Mouse (Mus musculus): ENCODE results near the gene Ccn2. TPM values are rescaled to one million over a fixed set of nuclear protein-coding genes. Genes with fewer than 3 reads are reported as not detected.

The Ccn2 gene
- total and polyA plus RNA-seq, 3 experiments, result 4.4 TPM; not detected in 2

- TF ChIP-seq GATA1 (IDR thresholded peaks at IDR 0.05; ENCODE audit: borderline replicate concordance, low read length) (no peak), CTCF (IDR thresholded peaks at IDR 0.05; ENCODE audit: low read depth, low read length) (peak; percentile 83)
- Histone ChIP-seq H3K27me3 (ENCODE audit: insufficient read depth, low read length) (peaks cover 15% of the 10 kb centered on the region), H3K4me1 (ENCODE audit: insufficient read depth, low read depth, low read length) (peaks cover 5% of the 10 kb centered on the region; the same call in 1 of the 2 replicates), H3K36me3 (replicated peaks) (no peaks in the 10 kb centered on the region), H3K4me3 (ENCODE audit: low read depth, low read length) (no peak overlapping the region), H3K9me3 (replicated peaks) (no peaks in the 10 kb centered on the region)
- ATAC-seq (ENCODE audit: extremely low read depth, insufficient number of reproducible peaks, low FRiP score, poor library complexity, severe bottlenecking), result peak; percentile 54; the same call in 1 of the 2 replicates
- DNase-seq (ENCODE audit: low spot score), result peak; percentile 57
Measured at GRCm38 (mm10) chr10:24591136-24591535, 4.1 kb upstream of the Ccn2 start.

GRCm38 (mm10) chr10:24591741-24592140, 3.5 kb upstream of the Ccn2 start:
- Histone ChIP-seq H3K9me3 (replicated peaks) (no peaks in the 10 kb centered on the region), H3K4me3 (ENCODE audit: low read depth, low read length) (no peak overlapping the region), H3K36me3 (replicated peaks) (no peaks in the 10 kb centered on the region), H3K4me1 (ENCODE audit: insufficient read depth, low read depth, low read length) (peaks cover 5% of the 10 kb centered on the region; the same call in 1 of the 2 replicates), H3K27me3 (ENCODE audit: insufficient read depth, low read length) (peaks cover 18% of the 10 kb centered on the region)
- DNase-seq (ENCODE audit: low spot score), result no peak
- no peak for TF ChIP-seq POLR2AphosphoS5 (IDR thresholded peaks at IDR 0.05; ENCODE audit: insufficient replicate concordance, low read depth, low read length)
- no peak for TF ChIP-seq CTCF (IDR thresholded peaks at IDR 0.05; ENCODE audit: low read depth, low read length)
- no peak for TF ChIP-seq GATA1 (IDR thresholded peaks at IDR 0.05; ENCODE audit: borderline replicate concordance, low read length)
- no peak for TF ChIP-seq GATA2 (IDR thresholded peaks at IDR 0.05; ENCODE audit: borderline replicate concordance, low read depth, low read length)
- no peak for TF ChIP-seq TAL1 (conservative IDR thresholded peaks at IDR 0.05; ENCODE audit: low read depth, low read length)
- ATAC-seq (ENCODE audit: extremely low read depth, insufficient number of reproducible peaks, low FRiP score, poor library complexity, severe bottlenecking), result no peak

DNA sequence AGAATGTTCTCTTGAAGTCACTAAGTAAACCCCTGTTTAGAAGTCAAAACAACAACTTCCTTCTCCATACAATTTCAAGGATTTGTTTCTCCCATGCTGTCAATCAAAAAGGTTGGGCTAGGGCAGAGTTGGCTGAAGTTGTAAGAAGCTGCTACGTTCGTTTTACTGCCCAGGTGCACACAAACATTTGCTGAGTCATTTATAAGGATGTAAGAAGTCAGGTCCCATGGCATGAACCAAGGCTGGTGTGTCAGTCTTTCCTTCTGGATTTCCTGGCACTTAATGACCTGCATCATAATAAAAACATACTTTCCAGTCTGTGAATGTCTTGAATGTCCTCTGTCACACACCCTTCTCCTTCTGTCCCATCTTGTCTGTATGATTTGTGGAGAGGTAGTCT, 2.9 kb upstream of the Ccn2 start:
- DNase-seq (ENCODE audit: low spot score) (no peak), ATAC-seq (ENCODE audit: extremely low read depth, insufficient number of reproducible peaks, low FRiP score, poor library complexity, severe bottlenecking) (no peak)
- Histone ChIP-seq H3K4me3 (ENCODE audit: low read depth, low read length) (no peak overlapping the region), H3K36me3 (replicated peaks) (no peaks in the 10 kb centered on the region), H3K27me3 (ENCODE audit: insufficient read depth, low read length) (peaks cover 19% of the 10 kb centered on the region), H3K4me1 (ENCODE audit: insufficient read depth, low read depth, low read length) (peaks cover 5% of the 10 kb centered on the region; the same call in 1 of the 2 replicates), H3K9me3 (replicated peaks) (no peaks in the 10 kb centered on the region)
- TF ChIP-seq CTCF (IDR thresholded peaks at IDR 0.05; ENCODE audit: low read depth, low read length), result no peak
- TF ChIP-seq TAL1 (conservative IDR thresholded peaks at IDR 0.05; ENCODE audit: low read depth, low read length), result no peak
- TF ChIP-seq POLR2AphosphoS5 (IDR thresholded peaks at IDR 0.05; ENCODE audit: insufficient replicate concordance, low read depth, low read length), result no peak
- TF ChIP-seq GATA2 (IDR thresholded peaks at IDR 0.05; ENCODE audit: borderline replicate concordance, low read depth, low read length), result no peak
- TF ChIP-seq GATA1 (IDR thresholded peaks at IDR 0.05; ENCODE audit: borderline replicate concordance, low read length), result no peak

- H3K4me1 ChIP-seq (ENCODE audit: insufficient read depth, low read depth, low read length), result peaks cover 5% of the 10 kb centered on the region; the same call in 1 of the 2 replicates
- DNase-seq (ENCODE audit: low spot score) (no peak), ATAC-seq (ENCODE audit: extremely low read depth, insufficient number of reproducible peaks, low FRiP score, poor library complexity, severe bottlenecking) (no peak)
- H3K36me3 ChIP-seq (replicated peaks), result no peaks in the 10 kb centered on the region
- no peak overlapping the region for H3K4me3 ChIP-seq (ENCODE audit: low read depth, low read length)
- TF ChIP-seq TAL1 (conservative IDR thresholded peaks at IDR 0.05; ENCODE audit: low read depth, low read length) (no peak), CTCF (IDR thresholded peaks at IDR 0.05; ENCODE audit: low read depth, low read length) (no peak), GATA2 (IDR thresholded peaks at IDR 0.05; ENCODE audit: borderline replicate concordance, low read depth, low read length) (no peak), GATA1 (IDR thresholded peaks at IDR 0.05; ENCODE audit: borderline replicate concordance, low read length) (no peak), POLR2AphosphoS5 (IDR thresholded peaks at IDR 0.05; ENCODE audit: insufficient replicate concordance, low read depth, low read length) (no peak)
- H3K27me3 ChIP-seq (ENCODE audit: insufficient read depth, low read length), result peaks cover 20% of the 10 kb centered on the region
- no peaks in the 10 kb centered on the region for H3K9me3 ChIP-seq (replicated peaks)
Measured at GRCm38 (mm10) chr10:24592969-24593368, 2.3 kb upstream of the Ccn2 start.

GRCm38 (mm10) chr10:24593556-24593955, 1.7 kb upstream of the Ccn2 start:
- TF ChIP-seq TAL1 (conservative IDR thresholded peaks at IDR 0.05; ENCODE audit: low read depth, low read length), result no peak

DNA sequence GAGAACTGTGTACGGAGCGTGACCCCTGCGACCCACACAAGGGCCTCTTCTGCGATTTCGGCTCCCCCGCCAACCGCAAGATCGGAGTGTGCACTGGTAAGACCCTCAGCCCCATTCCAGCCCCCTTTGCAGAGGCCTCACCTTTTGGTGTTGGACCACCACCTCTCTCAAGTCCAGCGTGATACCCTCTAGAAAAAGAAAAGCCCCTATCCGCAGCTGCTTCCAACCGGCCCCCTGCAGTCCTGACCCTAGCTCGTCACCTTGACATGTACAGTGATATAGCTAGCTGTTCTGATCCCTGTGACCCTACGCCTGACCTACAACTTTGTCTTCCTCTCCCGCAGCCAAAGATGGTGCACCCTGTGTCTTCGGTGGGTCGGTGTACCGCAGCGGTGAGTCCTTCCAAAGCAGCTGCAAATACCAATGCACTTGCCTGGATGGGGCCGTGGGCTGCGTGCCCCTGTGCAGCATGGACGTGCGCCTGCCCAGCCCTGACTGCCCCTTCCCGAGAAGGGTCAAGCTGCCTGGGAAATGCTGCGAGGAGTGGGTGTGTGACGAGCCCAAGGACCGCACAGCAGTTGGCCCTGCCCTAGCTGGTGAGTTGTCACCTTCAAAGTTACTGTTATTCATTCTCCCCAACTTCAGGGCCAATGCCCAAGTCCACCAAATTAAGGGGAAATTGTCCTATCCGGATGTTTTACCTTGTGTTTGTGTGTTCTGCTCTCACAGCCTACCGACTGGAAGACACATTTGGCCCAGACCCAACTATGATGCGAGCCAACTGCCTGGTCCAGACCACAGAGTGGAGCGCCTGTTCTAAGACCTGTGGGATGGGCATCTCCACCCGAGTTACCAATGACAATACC, 994 bp downstream of the Ccn2 start:
- no peaks in the 10 kb centered on the region for H3K36me3 ChIP-seq (replicated peaks)
- H3K4me3 ChIP-seq (ENCODE audit: low read depth, low read length), result no peak overlapping the region
- H3K27me3 ChIP-seq (ENCODE audit: insufficient read depth, low read length), result peaks cover 20% of the 10 kb centered on the region
- TF ChIP-seq TAL1 (conservative IDR thresholded peaks at IDR 0.05; ENCODE audit: low read depth, low read length), result no peak
- no peak for TF ChIP-seq GATA2 (IDR thresholded peaks at IDR 0.05; ENCODE audit: borderline replicate concordance, low read depth, low read length)
- no peak for TF ChIP-seq POLR2AphosphoS5 (IDR thresholded peaks at IDR 0.05; ENCODE audit: insufficient replicate concordance, low read depth, low read length)
- no peak for TF ChIP-seq CTCF (IDR thresholded peaks at IDR 0.05; ENCODE audit: low read depth, low read length)
- TF ChIP-seq GATA1 (IDR thresholded peaks at IDR 0.05; ENCODE audit: borderline replicate concordance, low read length), result no peak
- H3K4me1 ChIP-seq (ENCODE audit: insufficient read depth, low read depth, low read length), result peaks cover 5% of the 10 kb centered on the region; the same call in 1 of the 2 replicates
- DNase-seq (ENCODE audit: low spot score) (no peak), ATAC-seq (ENCODE audit: extremely low read depth, insufficient number of reproducible peaks, low FRiP score, poor library complexity, severe bottlenecking) (no peak)
- H3K9me3 ChIP-seq (replicated peaks), result no peaks in the 10 kb centered on the region

More at GRCm38 (mm10) chr10:24593556-24593955, 1.7 kb upstream of the Ccn2 start:
- Histone ChIP-seq H3K27me3 (ENCODE audit: insufficient read depth, low read length) (peaks cover 20% of the 10 kb centered on the region), H3K9me3 (replicated peaks) (no peaks in the 10 kb centered on the region), H3K4me3 (ENCODE audit: low read depth, low read length) (no peak overlapping the region), H3K4me1 (ENCODE audit: insufficient read depth, low read depth, low read length) (peaks cover 5% of the 10 kb centered on the region; the same call in 1 of the 2 replicates), H3K36me3 (replicated peaks) (no peaks in the 10 kb centered on the region)
- ATAC-seq (ENCODE audit: extremely low read depth, insufficient number of reproducible peaks, low FRiP score, poor library complexity, severe bottlenecking), result no peak
- no peak for DNase-seq (ENCODE audit: low spot score)

All from G1E (cell line).